Mouse (Mus musculus) brown adipose tissue, adult 24 weeks (tissue): ENCODE measurements at regions not wholly inside any gene's neighbourhood (a gene's known extent, or its start where the extent isn't known, plus 50 kb on each side); places are given as distances from the start of the nearest gene placed in this dataset.

Source experiments
- H3K27ac ChIP-seq: fragments of 200-500 bp; replicated peaks from 2 replicates; pipeline ENCODE4 v1.5.1; 2012; ENCODE audit warnings: low read depth, mild to moderate bottlenecking, low read length
- H3K4me1 ChIP-seq: fragments of 200-500 bp; 2 replicates; pipeline ENCODE4 v1.6.1; 2012; ENCODE audit warnings: low read length, mixed read lengths; ENCODE audit not compliant: control insufficient read depth, insufficient read depth, insufficient read length
- H3K4me3 ChIP-seq: fragments of 200-500 bp; 2 replicates; pipeline ENCODE4 v1.5.1; 2012; ENCODE audit warnings: low read depth, mild to moderate bottlenecking, low read length, moderate library complexity; ENCODE audit not compliant: insufficient read depth

DNA sequence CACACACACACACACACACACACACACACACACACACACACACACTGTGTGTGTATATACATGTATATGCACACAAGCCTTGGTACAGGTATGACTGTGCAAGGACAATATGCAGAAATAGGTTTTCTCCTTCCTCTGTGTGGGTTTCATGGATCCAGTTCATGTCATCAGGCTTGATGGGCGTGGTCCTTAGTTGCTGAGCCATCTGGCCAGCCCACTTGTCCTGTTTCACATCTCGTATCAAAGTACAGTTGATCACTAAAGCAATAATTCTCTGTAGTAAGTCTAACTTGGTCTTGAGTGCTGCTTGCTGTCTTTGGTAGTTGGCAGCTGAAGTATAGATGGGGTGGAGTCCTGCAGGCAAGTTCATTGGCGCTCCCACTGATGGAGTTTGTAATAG is 150.1 kb upstream of the Adgrl2 start:
- no peak overlapping the region for H3K27ac ChIP-seq

DNA sequence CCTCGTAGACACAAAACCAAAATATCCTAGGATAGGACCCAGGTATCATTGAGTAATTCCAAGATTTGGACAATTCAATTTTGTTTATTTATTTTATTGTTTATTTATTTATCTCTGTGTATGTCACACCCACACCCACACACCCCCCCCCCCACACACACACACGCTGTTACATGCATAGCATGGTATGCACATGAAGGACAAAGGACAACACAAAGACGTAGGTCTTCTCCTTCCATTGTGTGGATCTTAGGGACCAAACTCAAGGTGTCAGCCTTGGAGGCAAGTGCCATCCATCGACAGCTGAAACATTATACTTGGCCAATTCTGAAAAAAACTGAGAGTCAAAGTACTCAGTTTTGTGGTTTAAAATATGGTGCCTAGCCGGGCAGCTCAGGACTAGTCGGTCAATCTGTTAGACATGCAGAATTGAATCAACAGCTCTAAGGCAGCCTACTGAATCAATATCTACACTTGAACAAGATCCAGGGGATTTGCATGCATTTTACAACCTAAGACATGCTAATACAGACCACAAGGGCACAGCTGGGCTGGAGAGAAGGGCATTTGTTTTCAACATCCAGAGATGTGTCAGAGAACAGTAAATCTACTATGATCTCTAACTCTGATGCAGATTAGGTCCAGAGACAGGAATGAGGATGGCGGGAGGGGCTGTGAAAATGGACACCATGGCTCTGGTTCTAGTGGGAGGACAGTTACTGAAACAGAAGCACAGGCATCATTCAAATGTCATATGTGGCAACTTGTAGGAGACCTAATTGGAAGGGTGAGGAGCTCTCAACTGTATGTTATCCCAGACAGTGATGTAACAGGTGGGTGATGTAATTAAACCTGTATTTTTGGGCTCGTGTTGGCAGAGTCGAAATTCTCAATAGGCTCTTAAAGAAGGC is 143.9 kb upstream of the Adgrl2 start:
- no peak overlapping the region for H3K4me3 ChIP-seq
- no peak overlapping the region for H3K27ac ChIP-seq
- no peaks in the 10 kb centered on the region for H3K4me1 ChIP-seq

More for the DNA sequence above, 150.1 kb upstream of the Adgrl2 start:
- Histone ChIP-seq H3K4me3 (no peak overlapping the region), H3K4me1 (no peaks in the 10 kb centered on the region)

DNA sequence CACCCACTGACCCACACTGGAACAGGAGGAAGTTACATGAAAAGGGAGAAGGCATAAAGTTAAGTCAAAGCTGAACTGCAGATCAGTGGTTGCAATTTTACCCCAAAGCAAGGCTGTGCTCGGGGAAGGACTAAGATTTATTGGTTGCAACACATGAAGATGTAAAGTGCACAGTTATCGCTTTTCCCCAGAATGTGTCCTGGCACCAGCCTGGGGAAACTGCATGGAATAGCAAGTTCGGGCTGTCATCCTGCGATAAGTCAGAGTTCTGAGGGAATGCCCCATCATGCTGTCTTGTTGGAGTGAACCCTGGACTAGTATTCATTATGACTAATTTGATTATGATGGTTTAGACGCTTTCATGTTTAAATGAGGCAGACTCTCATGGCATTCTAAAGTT is 128.5 kb upstream of the Adgrl2 start:
- Histone ChIP-seq H3K27ac (no peak overlapping the region), H3K4me1 (no peaks in the 10 kb centered on the region; the same call in 1 of the 2 replicates), H3K4me3 (no peak overlapping the region)

DNA sequence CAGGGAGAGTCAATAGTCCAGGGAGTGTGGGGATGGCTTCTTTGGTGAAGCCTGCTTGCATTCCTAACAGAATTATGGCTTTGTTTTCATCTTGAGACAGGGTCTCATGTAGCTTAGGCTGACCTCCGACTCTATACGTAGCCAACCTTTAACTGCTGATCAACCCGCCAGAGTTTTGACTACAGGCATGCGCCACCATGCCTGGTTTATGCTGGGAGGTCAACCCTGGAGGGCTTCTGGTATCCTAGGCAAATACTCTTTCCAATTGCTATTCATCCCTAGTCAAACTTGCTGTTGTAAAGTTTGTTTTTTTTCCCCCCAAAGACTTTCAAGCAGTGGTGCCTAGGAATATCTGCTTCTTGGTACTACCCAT is 127.3 kb upstream of the Adgrl2 start:
- Histone ChIP-seq H3K4me3 (no peak overlapping the region), H3K4me1 (no peaks in the 10 kb centered on the region; the same call in 1 of the 2 replicates), H3K27ac (no peak overlapping the region)

DNA sequence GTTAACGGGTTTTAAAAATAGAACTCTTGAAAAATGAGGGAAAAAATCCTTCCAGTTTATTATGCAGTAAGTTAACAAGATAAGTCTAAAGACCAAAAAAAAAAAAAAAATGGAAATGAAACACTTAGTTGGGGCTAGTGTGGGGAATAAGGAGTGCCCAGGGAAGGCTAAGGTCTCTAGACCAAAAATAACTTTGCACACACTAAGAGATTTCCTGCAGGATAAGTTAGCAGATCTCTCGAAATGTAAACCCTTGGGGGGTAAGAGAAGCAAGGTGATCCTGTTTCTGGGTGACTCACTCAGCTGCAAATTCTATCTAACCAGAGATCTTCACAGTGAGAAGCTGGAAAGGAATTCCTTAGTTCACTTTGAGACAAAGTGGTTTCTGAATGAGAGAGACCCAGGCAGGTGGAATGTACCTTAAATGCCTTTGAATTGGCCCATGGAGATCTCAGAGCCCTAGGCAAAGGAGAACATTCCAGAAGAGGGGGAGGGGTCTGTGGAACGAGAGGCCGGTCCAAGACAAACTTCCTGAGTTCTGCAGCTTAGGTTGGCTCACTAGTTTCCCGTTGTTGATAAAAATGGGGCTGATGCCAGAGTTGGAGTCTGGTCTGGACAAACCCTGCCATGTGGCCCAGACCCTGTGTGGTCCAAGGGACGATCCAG is 126.8 kb upstream of the Adgrl2 start:
- no peak overlapping the region for H3K27ac ChIP-seq
- no peaks in the 10 kb centered on the region; the same call in 1 of the 2 replicates for H3K4me1 ChIP-seq
- no peak overlapping the region for H3K4me3 ChIP-seq

DNA sequence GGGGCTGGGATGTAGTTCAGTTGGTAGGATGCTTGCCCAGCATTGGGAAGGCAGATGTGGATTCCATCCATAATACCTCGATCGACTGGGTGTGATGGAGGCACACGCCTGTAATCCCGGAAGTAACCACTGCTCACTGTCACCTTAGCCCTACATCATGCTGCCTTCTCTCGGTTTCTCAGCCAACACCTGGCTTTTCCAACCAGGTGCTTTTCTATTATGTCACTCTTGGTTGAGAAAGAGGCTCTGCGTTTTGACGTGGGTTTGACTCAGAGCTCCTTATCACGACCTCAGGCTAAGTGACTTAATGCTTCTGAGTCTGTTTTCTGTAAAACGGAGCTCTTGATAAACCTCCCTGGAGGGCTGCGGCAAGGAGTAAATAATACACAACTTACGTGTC is 126.2 kb upstream of the Adgrl2 start:
- Histone ChIP-seq H3K4me3 (no peak overlapping the region), H3K27ac (no peak overlapping the region), H3K4me1 (peaks cover under 1% of the 10 kb centered on the region; the same call in 1 of the 2 replicates)

DNA sequence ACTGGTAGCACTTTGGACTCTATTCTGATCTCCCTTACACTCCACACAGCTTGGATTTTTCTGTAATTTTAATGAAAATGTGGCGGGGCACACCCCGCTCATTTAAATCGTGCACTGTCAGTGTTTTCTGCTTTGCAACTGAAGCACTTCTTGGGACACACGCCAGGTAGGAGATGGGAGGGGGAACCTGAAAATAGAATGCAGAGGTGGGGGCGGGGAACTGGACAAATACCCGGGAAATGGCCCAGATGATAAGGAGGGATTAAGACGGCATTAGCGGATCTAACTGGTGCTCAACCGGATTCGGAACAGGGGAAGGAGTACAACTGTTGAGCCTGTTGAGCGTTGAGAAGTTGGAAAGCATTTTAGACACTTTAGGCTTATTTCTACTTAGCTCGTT is 125.5 kb upstream of the Adgrl2 start:
- no peak overlapping the region for H3K27ac ChIP-seq
- H3K4me1 ChIP-seq: peaks cover 5% of the 10 kb centered on the region; the same call in 1 of the 2 replicates
- no peak overlapping the region for H3K4me3 ChIP-seq

DNA sequence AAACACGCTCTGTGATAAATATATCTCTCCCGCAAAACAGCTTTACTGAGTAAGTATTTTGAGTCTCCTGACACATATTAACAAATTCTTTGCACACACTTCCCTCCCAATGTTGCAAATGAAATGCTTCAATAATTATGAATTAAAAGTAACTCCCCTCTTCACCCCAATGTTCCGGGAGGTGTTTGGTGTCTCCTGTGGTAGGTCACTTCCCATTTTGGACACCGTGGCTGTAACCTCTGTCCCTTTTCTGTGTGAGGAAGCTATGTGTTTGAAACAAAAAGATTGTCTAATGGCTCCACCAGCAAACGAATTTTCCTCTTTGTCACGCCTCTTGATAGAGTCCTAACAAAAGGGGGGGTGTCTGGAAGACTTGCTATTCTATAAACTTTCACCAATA is 122.5 kb upstream of the Adgrl2 start:
- peaks cover 9% of the 10 kb centered on the region; the same call in 1 of the 2 replicates for H3K4me1 ChIP-seq
- H3K4me3 ChIP-seq: no peak overlapping the region
- no peak overlapping the region for H3K27ac ChIP-seq

DNA sequence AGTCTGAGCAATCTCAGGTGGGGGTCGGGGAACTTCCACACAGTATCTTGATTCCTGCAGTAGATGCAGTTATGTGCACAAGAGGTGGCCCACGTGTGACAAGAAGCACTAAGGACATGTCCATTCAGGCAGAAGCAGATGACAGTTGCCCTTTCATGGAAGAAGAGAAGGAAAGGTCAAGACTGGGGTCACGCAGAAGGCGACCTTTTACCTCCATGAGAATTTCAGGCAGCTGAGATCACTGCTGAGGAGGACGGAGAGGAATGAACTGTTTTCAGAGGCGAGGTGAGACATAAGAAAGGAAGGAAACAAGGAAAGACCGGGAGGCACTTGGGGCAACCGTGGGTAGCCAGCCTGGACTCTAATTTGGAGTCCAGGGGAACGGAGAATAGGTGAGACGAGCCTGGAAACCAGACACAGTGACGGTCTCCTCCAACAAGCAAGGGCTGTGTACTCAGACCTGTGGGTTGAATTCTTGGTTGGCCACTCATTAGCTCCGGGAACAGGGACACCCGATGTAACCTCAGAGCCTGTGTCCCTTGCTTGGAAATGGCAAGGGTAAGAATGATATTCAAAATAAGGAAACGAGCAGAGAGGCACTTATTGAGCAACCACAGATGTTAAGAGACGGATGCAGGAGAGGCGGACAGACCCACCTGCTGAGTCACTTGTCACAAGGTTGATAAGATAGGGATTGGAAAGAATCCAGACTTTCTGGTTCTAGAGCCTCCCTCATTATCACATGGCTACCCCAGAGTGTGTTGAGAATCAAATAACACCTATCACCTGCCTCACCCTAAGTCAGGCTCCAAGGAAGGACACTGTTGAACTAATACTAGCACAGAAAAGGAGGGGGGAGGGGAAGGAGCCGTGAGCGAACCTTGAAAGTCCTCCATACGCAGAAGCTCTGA is 121.4 kb upstream of the Adgrl2 start:
- peaks cover 9% of the 10 kb centered on the region; the same call in 1 of the 2 replicates for H3K4me1 ChIP-seq
- no peak overlapping the region for H3K4me3 ChIP-seq
- H3K27ac ChIP-seq: no peak overlapping the region

DNA sequence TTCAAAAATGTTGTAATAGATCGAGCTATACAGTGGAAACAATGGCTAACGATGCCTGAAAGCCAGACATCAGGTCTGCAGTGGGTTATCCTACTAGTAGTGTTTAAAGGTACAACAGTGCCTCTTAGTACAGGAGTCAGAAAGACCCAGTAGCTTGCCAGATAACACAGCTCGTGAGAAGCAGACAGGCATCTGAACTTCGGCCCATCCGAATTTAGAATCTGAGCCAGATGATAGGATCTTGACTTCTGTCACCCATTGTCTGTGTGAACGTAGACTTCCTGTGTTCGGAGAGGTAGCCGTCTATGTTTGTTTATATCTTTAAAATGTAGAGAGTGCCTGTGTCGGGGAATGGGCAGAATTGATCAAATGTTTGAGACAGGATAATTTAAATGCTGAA is 120.5 kb upstream of the Adgrl2 start:
- Histone ChIP-seq H3K4me3 (no peak overlapping the region), H3K27ac (no peak overlapping the region), H3K4me1 (peaks cover 9% of the 10 kb centered on the region; the same call in 1 of the 2 replicates)

DNA sequence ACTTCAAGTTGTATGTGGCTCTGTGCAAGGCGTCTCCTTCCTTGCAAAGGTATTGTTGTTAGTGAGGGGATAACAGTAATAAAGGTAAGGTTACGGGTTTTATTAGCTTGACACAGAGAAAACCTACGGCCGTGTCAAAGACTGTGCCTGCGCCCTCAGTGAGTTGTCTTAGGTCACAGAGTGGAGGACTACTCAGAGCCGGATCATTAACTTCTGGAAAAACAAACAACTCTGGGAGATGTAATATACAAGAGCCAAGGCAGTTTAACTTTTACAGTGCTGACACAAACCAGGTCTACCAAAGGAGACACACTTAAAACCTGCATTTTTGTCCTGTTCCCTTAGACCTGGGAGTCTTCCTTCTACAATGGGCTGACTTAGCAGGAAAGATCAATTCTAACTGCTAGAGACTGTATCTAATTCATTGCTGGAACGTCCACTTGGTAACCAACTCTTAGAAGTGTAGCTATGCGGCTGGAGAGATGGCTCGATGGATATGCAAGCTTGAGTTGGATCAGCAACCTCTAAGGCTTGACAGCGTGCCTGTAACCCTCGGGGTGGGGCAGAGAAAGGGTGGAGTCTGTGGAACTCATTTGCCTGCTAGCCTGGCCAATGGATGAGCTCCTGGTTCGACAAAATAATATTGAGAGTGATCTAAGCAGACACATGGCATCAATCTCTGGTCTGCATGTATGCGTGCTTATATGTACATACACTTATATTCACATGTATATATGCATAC is 115.5 kb upstream of the Adgrl2 start:
- Histone ChIP-seq H3K4me3 (no peak overlapping the region), H3K4me1 (peaks cover 4% of the 10 kb centered on the region; the same call in 1 of the 2 replicates), H3K27ac (no peak overlapping the region)

DNA sequence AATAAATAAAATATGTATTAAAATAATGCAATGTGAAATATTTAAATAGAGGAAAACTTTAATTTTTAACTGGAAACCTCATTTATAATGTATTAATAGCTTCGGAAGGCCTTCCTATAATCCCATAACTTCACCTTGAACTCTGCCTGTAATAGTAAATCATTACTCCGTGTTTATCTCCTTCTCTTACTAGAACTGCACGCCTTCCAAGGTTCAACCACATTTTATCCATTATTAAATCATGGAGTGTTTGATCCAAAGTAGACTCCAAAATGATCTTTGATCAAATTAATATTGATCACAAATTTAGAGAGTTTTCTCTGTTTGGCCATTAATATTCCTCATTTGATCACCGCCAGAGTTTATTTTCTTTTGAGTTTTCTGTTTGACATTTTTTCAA is 114.8 kb upstream of the Adgrl2 start:
- Histone ChIP-seq H3K4me1 (no peaks in the 10 kb centered on the region; the same call in 1 of the 2 replicates), H3K4me3 (no peak overlapping the region), H3K27ac (no peak overlapping the region)

DNA sequence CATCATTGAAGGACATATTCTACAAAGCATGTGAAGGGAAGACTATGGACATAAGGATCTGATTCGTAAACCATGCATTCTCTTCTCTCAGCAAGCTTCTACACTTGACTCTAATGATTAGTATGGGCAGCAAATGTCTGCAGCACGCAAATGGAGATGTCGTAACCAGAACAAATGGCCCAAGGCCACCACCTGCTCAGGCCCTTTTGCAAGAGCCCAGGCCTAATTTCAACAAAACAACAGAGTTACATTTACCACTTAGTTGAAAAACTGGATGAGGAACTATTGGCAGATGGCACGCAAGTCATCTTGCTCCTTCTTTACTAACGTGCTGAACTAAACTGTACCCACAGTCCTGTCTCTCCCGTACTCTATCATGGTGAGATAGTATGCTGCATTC is 113.7 kb upstream of the Adgrl2 start:
- Histone ChIP-seq H3K27ac (no peak overlapping the region), H3K4me3 (no peak overlapping the region), H3K4me1 (no peaks in the 10 kb centered on the region; the same call in 1 of the 2 replicates)

DNA sequence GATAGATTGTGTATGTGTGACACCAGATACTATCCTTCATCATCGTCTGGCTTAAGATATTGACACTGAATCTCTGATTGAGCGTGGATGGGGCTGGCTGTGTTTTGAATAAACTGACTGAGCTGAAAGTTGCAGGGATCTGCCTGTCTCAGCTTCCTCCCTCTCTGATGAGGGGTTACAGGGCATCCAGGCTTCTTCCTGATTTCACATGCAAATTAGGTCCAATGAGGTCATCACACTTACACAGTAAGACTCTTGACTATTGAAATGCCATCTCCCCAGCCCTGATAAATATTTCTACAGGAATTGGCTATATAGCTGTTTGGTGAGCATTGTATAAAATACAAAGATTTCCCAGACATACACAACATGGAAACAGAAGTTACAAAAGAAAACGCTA is 113.1 kb upstream of the Adgrl2 start:
- no peak overlapping the region for H3K27ac ChIP-seq
- H3K4me3 ChIP-seq: no peak overlapping the region
- no peaks in the 10 kb centered on the region; the same call in 1 of the 2 replicates for H3K4me1 ChIP-seq
